Mouse (Mus musculus) cerebellum, adult 11-12 months (tissue): ENCODE results near the gene Igfbp2.

Experiments used
- DNase-seq: peaks from one replicate; pipeline ENCODE4 v3.0.0; 2022

Gene Igfbp2

DNA sequence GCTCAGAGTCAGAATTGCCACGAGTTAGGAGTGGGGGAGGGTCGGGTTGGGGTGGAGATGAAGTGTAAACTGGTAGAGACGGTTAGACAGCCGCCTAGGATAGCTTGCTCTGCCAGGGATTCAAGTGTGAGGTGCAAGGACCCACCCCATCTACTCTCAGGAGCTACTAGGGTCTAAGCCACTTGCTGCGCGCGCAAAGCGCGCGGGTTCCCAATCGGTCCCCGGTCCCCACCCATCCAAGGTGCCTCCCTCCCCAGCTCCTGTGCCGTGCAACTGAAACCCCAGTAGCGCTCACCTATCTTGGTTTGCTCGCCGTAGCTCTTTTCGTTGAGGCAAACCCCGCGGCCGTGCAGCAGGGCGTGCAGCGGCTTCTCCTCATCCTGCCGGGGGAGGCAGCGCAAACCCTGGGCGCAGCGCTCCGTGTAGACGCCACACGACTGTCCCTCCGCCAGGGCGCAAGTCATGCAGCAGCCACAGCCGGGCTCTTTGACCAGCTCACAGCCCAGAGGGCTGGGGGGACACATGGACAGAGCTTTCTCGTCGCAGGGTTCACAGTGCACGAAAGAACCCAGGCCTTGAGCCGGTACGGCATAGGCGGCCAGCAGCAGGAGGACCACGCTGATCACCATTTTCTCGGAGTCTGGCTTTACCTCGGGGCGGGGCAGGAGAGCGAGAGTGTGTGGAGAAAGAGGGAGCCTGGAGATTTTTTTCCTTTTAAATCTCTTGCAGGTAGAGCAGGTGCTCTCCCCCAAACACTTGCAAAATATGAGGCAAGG lies 49.4 kb downstream of the Igfbp2 start:
- DNase-seq, result peak; percentile 80

DNA sequence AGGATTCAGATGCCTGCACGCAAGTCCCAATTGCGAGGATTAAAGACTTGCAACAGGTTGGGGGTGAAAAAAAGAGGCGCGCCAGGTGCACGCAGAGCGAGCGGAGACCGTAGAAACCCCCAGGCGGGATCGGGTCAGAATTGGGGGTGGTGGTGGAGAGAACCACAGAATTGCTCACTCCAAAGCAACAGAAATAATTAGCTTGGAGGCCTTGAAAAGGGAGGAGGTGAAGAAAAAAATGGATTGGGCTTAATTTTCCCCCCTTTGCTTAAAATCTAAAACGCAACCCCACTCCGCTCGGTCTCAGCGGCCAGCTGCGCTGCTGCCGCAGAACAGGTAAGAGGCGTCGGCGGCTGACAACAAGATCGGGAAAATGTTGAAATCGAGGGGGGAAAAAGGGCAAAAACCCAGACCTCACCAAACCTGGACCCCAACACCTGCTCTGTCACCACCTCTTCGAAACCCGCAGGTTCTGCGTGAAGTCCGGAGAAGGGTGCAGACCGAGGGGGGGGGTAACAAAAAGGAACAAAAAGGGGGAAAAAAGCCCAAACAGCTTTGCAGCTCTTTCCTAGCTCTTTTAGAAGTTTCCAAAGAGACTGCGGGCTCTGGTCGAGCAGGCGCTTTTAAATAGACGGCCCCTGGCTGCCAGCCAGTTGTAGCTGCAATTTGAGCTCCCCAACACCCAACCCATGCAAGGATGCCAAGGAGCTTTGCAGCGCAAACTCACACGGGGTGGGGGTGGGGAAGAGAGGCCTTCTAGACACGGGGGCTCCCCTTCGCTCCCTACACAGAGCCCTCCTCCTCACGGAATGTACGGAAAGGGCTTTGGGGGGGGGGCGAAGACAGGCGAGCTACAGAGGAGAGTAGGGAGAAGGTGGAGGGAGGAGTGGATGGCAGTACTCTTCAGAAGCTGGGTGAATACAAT lies 50.2 kb downstream of the Igfbp2 start, which contains the start of gene Igfbp5:
TSS of gene Igfbp5 (minus strand) at position 598 of the 925 bp plus-strand sequence.
- peak; percentile 81 for DNase-seq

DNA sequence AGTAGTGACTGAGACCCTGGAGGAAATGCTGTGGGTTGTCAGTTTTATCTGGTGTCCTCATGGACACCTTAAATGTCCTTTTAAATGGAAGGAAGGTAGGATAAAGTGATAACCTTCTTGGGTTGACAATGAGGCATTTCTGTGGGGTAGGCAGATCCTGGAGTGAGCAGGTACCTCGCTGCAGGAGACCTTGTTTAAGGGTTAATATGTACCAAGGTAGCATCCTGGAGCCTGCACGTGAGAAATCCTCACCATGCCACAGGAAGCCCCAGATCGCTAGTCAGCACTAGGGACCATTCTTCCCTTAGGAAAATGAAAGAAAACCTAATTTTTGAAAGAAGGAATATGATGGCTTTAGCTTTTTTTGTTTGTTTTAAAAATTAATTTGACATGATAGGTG lies 51.4 kb downstream of the Igfbp2 start:
- DNase-seq, result no peak

DNA sequence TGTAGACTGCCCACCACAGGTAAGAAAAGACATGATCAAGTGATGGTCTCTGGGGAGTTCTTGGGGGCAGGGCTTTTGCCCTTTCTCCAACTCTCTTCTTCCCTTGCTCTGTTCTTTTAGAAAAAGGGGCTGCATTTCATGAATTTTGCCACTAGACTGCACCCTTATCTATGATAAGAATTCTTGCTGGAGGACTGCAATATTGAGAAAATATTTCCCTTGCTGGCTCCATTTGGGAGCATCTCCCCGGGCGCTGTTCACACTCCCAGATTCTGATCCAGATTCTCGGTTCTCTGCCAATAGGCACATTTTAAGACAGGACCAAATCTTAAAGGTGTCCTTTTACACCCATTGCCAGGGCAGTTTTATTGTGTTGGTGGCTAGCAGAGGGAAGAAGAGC lies 51.8 kb downstream of the Igfbp2 start:
- DNase-seq, result peak; percentile 64

DNA sequence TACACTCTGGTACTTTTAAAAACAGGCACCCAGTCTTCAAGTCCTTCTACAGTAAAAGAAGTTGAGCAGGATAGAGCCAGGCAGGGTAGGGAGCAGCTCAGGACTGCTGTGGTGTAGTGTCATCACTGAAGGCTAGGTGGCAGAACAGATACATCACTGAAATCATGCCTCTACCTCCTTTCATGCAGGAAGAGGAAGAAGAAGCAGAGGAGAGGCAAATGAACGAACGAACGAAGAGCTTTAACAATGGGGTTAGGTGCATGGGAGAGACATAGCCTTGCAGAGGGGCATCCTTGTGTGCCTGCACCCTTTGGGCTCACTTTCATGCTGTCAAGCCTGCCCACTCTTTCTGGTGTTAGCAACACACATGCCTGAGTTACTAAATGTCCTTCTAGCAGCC lies 53.6 kb downstream of the Igfbp2 start:
- DNase-seq, result peak; percentile 63

DNA sequence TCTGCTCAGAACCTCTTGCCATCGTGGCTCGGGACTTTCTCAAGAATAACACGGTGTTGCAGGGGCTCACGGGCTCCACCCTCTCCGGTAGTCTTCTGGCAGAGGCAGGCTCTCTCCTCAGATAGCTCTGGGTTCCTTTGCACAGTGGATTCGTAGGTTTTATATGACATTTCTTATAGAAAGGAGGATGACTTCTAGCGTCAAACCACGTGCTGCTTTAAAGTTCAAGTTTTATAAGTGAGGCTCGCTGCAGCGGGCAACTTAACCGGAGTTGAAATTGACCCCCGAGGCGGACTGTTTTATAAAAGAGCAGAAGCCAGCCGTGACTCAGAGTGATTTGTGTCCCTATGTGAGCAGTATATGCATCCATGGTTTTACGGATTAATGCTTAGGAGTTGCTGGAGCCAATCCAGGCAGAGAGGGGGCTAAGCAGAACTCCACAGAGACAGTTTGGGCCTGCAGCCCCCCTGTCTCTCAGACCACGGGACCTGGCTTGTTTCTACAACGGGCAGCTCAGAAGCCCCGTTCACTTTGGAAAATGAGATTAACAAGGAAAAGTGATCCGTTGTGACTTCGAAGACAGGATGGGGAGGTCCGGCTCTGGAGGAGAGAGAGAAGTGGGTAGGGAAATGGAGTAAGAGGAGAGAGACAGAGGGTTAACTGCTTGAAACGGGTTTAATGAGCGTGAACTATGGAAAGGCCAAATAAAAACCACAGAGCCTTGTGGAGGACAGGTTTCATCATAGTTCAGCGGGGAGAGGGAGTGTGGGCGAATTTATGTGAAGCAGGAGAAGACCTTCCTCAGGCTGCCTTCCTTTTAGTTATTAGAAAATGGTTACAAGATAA lies 54.4 kb downstream of the Igfbp2 start:
- no peak for DNase-seq

DNA sequence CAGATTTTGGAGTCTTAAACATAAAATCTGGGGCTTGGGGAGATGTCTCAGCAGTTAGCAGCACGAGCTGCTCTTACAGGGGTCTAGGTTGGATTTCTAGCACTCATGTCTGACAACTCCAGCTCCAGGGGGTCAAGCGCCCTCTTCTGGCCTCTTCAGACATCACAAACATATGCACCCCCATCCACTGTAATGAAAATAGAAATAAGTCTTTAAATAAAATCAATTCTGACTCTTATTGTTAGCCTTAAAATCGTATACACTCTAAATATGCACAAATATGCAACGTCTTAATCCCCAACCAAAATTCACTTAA lies 55.0 kb downstream of the Igfbp2 start:
- DNase-seq, result no peak

DNA sequence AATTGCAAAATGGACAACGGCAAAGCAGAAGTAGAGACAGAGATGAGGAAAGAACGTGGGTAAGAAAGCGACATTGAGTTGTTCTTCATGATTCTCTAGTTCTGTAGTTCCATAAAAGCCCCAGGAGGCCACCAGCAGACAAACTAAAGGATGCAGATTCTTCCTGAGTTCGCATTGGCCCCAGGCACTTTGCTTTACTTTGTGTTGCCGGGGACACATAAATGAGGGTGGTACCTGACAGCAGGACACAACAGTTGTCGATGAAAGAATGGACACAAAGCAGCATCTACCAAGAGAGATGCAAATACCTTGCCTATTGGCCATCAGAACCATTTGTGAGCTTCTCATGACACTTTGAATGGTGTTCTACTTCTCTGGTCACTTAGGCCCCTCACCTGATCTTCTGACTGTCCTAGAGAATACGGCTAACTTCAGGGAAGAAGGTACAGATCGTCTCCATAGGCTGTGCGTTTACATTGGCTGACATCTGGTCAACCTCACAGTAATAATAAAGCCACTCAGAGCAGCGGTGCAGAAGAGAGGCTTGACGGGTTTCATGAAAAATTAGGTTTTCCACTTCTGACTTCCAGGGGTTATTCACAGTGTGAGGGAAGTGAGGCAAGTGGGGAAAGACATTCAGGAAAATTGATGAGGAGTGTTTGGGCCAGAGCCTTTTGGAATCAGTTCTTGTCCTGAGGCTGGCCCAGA lies 61.0 kb downstream of the Igfbp2 start:
- DNase-seq, result no peak

DNA sequence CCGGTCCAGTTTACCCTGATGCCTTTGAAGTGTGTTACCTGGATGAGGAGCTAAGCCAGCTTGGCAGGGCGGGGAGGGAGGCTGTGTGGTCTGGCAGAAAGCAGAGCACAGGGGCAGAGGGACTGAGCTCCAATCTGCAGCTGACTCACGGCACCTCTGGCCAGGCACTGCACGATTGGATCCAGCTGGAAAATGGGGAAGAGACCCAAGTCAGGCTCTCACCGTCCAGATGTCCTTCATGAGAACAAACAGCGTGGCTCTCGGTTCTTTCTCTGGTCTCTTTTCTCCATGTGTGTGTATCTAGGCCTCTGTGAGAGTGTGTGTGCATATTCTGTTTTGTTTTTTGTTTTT lies 61.5 kb downstream of the Igfbp2 start:
- DNase-seq, result no peak

DNA sequence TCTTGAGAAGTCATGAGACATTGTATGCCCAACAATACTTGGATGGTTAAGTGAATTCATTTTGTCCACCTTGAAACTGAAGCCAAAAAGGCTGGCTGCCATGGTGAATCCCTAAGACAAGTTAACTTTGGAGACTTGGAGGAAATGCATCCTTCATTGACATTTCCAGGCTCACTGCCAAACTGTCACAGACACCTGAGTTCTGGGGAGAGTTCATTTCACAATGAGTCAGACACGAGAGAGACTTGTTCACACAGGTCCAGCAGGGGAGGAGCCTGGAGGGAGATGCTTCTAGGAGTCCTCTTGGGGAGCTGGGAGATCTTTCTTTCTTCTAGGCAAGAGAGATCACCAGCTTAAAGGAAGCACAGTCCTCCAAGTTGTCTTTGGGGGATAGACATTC lies 63.6 kb downstream of the Igfbp2 start:
- no peak for DNase-seq

DNA sequence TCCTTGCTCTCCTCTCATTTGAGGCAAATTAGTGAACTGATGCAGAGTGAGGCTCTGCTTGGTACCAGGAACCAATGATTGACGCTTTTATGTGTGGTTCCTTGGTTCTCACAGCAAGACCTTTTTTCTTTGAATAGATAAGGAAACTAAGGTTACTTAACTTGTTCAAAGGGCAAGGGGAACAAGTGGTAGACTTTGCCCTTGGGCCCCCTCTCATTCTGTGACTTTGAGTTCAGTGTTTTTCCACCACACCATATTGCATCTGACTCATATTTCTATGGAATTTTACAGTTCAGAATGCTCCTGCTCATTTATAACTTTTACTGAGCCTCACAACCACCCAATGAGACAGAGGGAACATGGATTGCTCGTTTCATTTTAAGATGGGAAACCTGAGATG lies 71.5 kb downstream of the Igfbp2 start:
- no peak for DNase-seq
